Mouse (Mus musculus): ENCODE data around the gene Rtl3. TPM values are rescaled to one million over a fixed set of nuclear protein-coding genes. Genes with fewer than 3 reads are reported as not detected.

Gene Rtl3
- total RNA-seq (2017) = not detected in 3 replicates

GRCm38 (mm10) chrX:106840409-106840808, at the start of gene Rtl3:
Rtl3 (minus strand) TSS chrX:106840644.
- no peak for ATAC-seq (replicated peaks; ENCODE audit: insufficient number of reproducible peaks, low FRiP score, low TSS enrichment, poor library complexity, severe bottlenecking)

DNA sequence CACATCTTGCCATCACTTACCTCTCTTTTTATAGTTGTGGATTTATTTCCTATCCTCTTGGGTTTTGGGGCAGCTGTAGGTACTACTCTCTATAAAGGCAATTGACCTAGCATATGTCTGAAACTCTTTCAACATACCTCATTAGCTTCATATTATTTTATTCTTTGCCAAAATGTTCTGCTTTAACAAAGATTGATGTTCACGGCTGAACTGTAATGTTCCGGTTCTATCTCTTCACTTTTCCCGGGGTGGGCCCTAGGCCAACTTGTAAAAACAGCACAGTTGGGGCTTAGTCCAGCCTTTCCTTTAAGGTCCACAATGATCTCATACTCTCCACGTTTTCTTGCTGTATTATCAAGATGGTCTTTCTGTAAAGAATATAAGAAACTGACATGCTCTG, 31.9 kb upstream of the Rtl3 start:
- ATAC-seq (replicated peaks; ENCODE audit: insufficient number of reproducible peaks, low FRiP score, low TSS enrichment, poor library complexity, severe bottlenecking) = no peak

- ATAC-seq (replicated peaks; ENCODE audit: insufficient number of reproducible peaks, low FRiP score, low TSS enrichment, poor library complexity, severe bottlenecking) = no peak
Observed at GRCm38 (mm10) chrX:106871894-106872293, 31.4 kb upstream of the Rtl3 start.

DNA sequence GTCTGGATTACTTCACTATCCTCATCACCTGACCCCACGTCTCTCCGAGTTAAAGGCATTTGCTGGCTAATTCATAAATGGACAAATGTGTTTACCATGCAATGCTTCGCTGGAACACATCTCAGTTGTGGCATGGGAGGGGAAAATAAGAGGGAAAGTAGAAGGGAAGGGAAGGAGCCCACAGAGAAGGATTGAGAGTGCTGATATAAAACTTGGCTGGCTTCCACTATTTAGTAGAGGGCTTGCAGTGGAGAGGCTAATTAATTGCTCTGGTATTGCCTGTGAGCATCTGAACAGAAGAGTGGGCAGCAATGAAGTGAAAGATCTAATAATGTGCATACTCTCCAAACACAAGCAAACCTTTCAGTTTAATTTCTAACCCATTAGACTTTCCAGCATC, 31.0 kb upstream of the Rtl3 start:
- ATAC-seq (replicated peaks; ENCODE audit: insufficient number of reproducible peaks, low FRiP score, low TSS enrichment, poor library complexity, severe bottlenecking) = no peak

GRCm38 (mm10) chrX:106853523-106854300, 13.3 kb upstream of the Rtl3 start:
- no peak for ATAC-seq (replicated peaks; ENCODE audit: insufficient number of reproducible peaks, low FRiP score, low TSS enrichment, poor library complexity, severe bottlenecking)

GRCm38 (mm10) chrX:106839591-106839990, 853 bp downstream of the Rtl3 start:
- ATAC-seq (replicated peaks; ENCODE audit: insufficient number of reproducible peaks, low FRiP score, low TSS enrichment, poor library complexity, severe bottlenecking) = no peak

GRCm38 (mm10) chrX:106830494-106830893, 9.9 kb downstream of the Rtl3 start:
- ATAC-seq (replicated peaks; ENCODE audit: insufficient number of reproducible peaks, low FRiP score, low TSS enrichment, poor library complexity, severe bottlenecking) = no peak

GRCm38 (mm10) chrX:106809560-106810226, 30.8 kb downstream of the Rtl3 start:
- ATAC-seq (replicated peaks; ENCODE audit: insufficient number of reproducible peaks, low FRiP score, low TSS enrichment, poor library complexity, severe bottlenecking) = no peak

DNA sequence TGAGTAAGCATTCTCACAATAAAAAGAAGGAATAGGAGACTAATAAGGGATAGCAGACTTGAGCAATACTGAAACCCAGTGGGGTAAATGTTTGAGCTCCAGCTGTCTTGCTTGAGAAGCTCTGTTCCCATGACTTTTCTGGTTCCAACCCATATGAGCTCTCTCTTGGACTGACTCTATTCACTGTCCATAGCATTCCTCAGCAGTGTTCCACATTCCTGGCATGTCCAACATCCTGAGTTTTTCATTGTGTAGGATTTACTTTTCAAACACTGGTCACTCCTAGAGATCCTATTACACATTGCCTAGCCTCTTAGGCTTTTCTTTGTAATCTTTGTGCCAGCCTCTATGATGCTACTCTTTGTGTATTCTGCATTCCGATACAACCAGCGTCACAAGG, 36.1 kb downstream of the Rtl3 start:
- ATAC-seq (replicated peaks; ENCODE audit: insufficient number of reproducible peaks, low FRiP score, low TSS enrichment, poor library complexity, severe bottlenecking) = no peak

- ATAC-seq (replicated peaks; ENCODE audit: insufficient number of reproducible peaks, low FRiP score, low TSS enrichment, poor library complexity, severe bottlenecking) = no peak
Observed at GRCm38 (mm10) chrX:106794686-106795085, 45.8 kb downstream of the Rtl3 start.

Other genes with a start within 250 kb of the Rtl3 start
- 0.76 to 5.3 TPM (median 2.0 TPM) in 3 replicates for gene Cysltr1, start 237.0 kb downstream of the Rtl3 start, total RNA-seq (2017)
- 0.58 to 1.3 TPM (median 0.67 TPM) in 3 replicates for gene Lpar4, start 80.0 kb upstream of the Rtl3 start, total RNA-seq (2017)
- gene P2ry10, start 247.8 kb upstream of the Rtl3 start, total RNA-seq (2017) = 165 to 239 TPM (median 196 TPM) in 3 replicates

Measured in monocyte, adult 5-6 weeks (primary cell).